Mouse (Mus musculus): ENCODE measurements around the gene Ywhaq.

Gene Ywhaq

GRCm38 (mm10) chr12:21417100-21418070, at the start of gene Ywhaq:
Ywhaq (minus strand) TSS chr12:21417637.
- peak; percentile 97 for DNase-seq (ENCODE audit: low read depth, low spot score)

- DNase-seq (ENCODE audit: low read depth, low spot score) = no peak
Measured at GRCm38 (mm10) chr12:21463448-21463891, 46.0 kb upstream of the Ywhaq start.

GRCm38 (mm10) chr12:21462658-21463057, 45.2 kb upstream of the Ywhaq start:
- DNase-seq (ENCODE audit: low read depth, low spot score) = no peak

- DNase-seq (ENCODE audit: low read depth, low spot score) = no peak
Measured at GRCm38 (mm10) chr12:21459681-21460080, 42.2 kb upstream of the Ywhaq start.

- DNase-seq (ENCODE audit: low read depth, low spot score) = no peak
Measured at GRCm38 (mm10) chr12:21456021-21456420, 38.6 kb upstream of the Ywhaq start.

GRCm38 (mm10) chr12:21451752-21452151, 34.3 kb upstream of the Ywhaq start:
- no peak for DNase-seq (ENCODE audit: low read depth, low spot score)

GRCm38 (mm10) chr12:21451351-21451750, 33.9 kb upstream of the Ywhaq start:
- DNase-seq (ENCODE audit: low read depth, low spot score) = no peak

- no peak for DNase-seq (ENCODE audit: low read depth, low spot score)
Measured at GRCm38 (mm10) chr12:21443783-21444182, 26.3 kb upstream of the Ywhaq start.

GRCm38 (mm10) chr12:21441870-21442269, 24.4 kb upstream of the Ywhaq start:
- no peak for DNase-seq (ENCODE audit: low read depth, low spot score)

- DNase-seq (ENCODE audit: low read depth, low spot score) = no peak
Measured at GRCm38 (mm10) chr12:21439428-21439827, 22.0 kb upstream of the Ywhaq start.

- no peak for DNase-seq (ENCODE audit: low read depth, low spot score)
Measured at GRCm38 (mm10) chr12:21438750-21439394, 21.4 kb upstream of the Ywhaq start.

- DNase-seq (ENCODE audit: low read depth, low spot score) = no peak
Measured at GRCm38 (mm10) chr12:21438294-21438693, 20.9 kb upstream of the Ywhaq start.

- DNase-seq (ENCODE audit: low read depth, low spot score) = no peak
Measured at GRCm38 (mm10) chr12:21431950-21432349, 14.5 kb upstream of the Ywhaq start.

- DNase-seq (ENCODE audit: low read depth, low spot score) = no peak
Measured at GRCm38 (mm10) chr12:21431039-21431438, 13.6 kb upstream of the Ywhaq start.

GRCm38 (mm10) chr12:21430140-21430539, 12.7 kb upstream of the Ywhaq start:
- DNase-seq (ENCODE audit: low read depth, low spot score) = no peak

GRCm38 (mm10) chr12:21429021-21429420, 11.6 kb upstream of the Ywhaq start:
- DNase-seq (ENCODE audit: low read depth, low spot score) = no peak

- no peak for DNase-seq (ENCODE audit: low read depth, low spot score)
Measured at GRCm38 (mm10) chr12:21426065-21426940, 8.9 kb upstream of the Ywhaq start.

GRCm38 (mm10) chr12:21424683-21425082, 7.2 kb upstream of the Ywhaq start:
- DNase-seq (ENCODE audit: low read depth, low spot score) = no peak

- no peak for DNase-seq (ENCODE audit: low read depth, low spot score)
Measured at GRCm38 (mm10) chr12:21418621-21419131, 1.2 kb upstream of the Ywhaq start.

GRCm38 (mm10) chr12:21418083-21418482, 646 bp upstream of the Ywhaq start:
- no peak for DNase-seq (ENCODE audit: low read depth, low spot score)

GRCm38 (mm10) chr12:21416506-21416905, 931 bp downstream of the Ywhaq start:
- no peak for DNase-seq (ENCODE audit: low read depth, low spot score)
